9 mouse cellular contexts compared by ENCODE assay signal in the genomic region with DNA sequence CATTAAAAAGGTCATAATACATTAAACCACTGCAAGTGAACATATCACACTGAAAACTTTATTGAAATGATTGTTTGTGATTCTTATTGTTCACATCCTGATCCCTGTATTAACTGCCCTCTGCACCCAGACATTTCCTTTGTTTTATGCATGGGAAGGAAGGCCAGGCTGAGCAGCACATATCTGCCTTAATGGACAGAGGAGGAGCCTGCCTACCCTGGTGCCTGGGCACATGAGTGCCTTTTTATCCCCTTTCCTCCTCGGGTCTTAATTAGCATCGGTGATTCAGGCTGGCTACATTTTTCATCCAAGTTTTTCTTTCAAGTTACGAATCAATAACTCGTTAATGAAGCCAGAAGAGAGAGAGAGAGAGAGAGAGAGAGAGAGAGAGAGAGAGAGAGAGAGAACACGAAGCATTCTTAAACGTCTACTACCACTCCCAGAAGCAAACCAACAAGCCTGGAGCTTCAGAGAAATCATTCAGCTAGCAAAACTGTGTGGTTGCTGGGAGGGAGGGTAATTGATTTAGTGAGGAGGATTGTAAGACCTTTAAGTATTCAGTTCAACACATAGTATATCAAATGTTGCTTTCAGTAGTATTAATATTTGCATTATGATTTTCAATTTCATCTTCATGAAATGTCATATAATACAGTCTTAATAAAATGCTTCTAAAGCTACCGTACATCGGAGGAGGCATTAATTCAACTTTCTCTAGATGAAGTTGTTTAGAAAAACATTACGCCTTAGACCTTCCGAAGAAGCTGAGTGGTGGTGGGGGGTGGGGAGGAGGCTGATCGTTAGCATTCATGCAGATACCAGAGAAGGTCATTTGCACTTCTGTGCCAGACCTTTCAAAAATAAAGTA.
DNase-seq lines count a peak whose midpoint lies in the region; ATAC-seq and TF ChIP-seq lines count a peak whose summit lies in the region.
"Had no signal": no experiment of that assay in that cellular context is flagged by ENCODE, and none has a peak within 500 bp of the region (broad histone marks: within the 10 kb centered on the region; RNA-seq: fewer than 3 reads in every experiment).

No protein-coding gene starts in this region.

- H3K36me3 ChIP-seq in heart, embryonic 14.5 days (ENCODE audit: control insufficient read depth, insufficient read depth, low read length): no peaks in the 10 kb centered on the region
- H3K36me3 ChIP-seq in heart, embryonic 12.5 days: no peaks in the 10 kb centered on the region
- H3K36me3 ChIP-seq in forebrain, postnatal 0 days (ENCODE audit: insufficient read depth): no peaks in the 10 kb centered on the region
- no peaks in the 10 kb centered on the region for H3K36me3 ChIP-seq in midbrain, postnatal 0 days (ENCODE audit: insufficient read depth, low read length)
- H3K36me3 ChIP-seq: liver, embryonic 13.5 days had no signal

- H3K4me2 ChIP-seq in heart, embryonic 14.5 days (ENCODE audit: low read length): peak overlapping the region; percentile 25; the same call in 1 of the 2 replicates
- no peak overlapping the region for H3K4me2 ChIP-seq in heart, embryonic 12.5 days
- peak overlapping the region; percentile 31; the same call in 1 of the 2 replicates for H3K4me2 ChIP-seq in forebrain, postnatal 0 days (ENCODE audit: low read depth)
- H3K4me2 ChIP-seq in midbrain, postnatal 0 days (ENCODE audit: low read depth, low read length, poor library complexity, severe bottlenecking): peak overlapping the region; percentile 37
- H3K4me2 ChIP-seq: liver, embryonic 13.5 days had no signal

- H3K27me3 ChIP-seq in heart, embryonic 14.5 days (ENCODE audit: control insufficient read depth, insufficient read depth, low read length): no peaks in the 10 kb centered on the region
- no peaks in the 10 kb centered on the region for H3K27me3 ChIP-seq in heart, embryonic 12.5 days (replicated peaks)
- H3K27me3 ChIP-seq in forebrain, postnatal 0 days (ENCODE audit: insufficient read depth, low read length): no peaks in the 10 kb centered on the region
- H3K27me3 ChIP-seq in midbrain, postnatal 0 days (ENCODE audit: insufficient read depth, low read length): no peaks in the 10 kb centered on the region
- H3K27me3 ChIP-seq: liver, embryonic 13.5 days; megakaryocyte, embryonic 14.5 days had no signal

- DNase-seq in brain, embryonic 18.5 days (ENCODE audit: low read depth, low spot score): peak; percentile 8
- no peak for DNase-seq in forebrain, postnatal 0 days
- DNase-seq in midbrain, postnatal 0 days (ENCODE audit: low spot score): peak; percentile 10
- DNase-seq in thymus, postnatal 14 days: no peak

- no peaks in the 10 kb centered on the region for H3K9me3 ChIP-seq in heart, embryonic 14.5 days (ENCODE audit: control insufficient read depth, low read length)
- H3K9me3 ChIP-seq in heart, embryonic 12.5 days (replicated peaks): no peaks in the 10 kb centered on the region
- H3K9me3 ChIP-seq in forebrain, postnatal 0 days (ENCODE audit: low read length): no peaks in the 10 kb centered on the region
- no peaks in the 10 kb centered on the region for H3K9me3 ChIP-seq in midbrain, postnatal 0 days (ENCODE audit: low read length)
- H3K9me3 ChIP-seq: liver, embryonic 13.5 days; megakaryocyte, embryonic 14.5 days had no signal

- no peak overlapping the region for H3K27ac ChIP-seq in heart, embryonic 14.5 days (replicated peaks in 1 of 2; ENCODE audit: control insufficient read depth in 1 of 2, insufficient read depth in 1 of 2, low read depth in 2 of 2, low read length in 2 of 2)
- no peak overlapping the region for H3K27ac ChIP-seq in heart, embryonic 12.5 days (ENCODE audit: poor library complexity, severe bottlenecking)
- no peak overlapping the region for H3K27ac ChIP-seq in forebrain, postnatal 0 days (ENCODE audit: low read depth, low read length)
- no peak overlapping the region for H3K27ac ChIP-seq in midbrain, postnatal 0 days (ENCODE audit: low read depth, low read length)
- H3K27ac ChIP-seq: liver, embryonic 13.5 days had no signal

- H3K4me3 ChIP-seq in heart, embryonic 14.5 days (ENCODE audit: control insufficient read depth in 1 of 2, insufficient read depth in 1 of 2, low read depth in 1 of 2, low read length in 2 of 2): no peak overlapping the region
- no peak overlapping the region for H3K4me3 ChIP-seq in heart, embryonic 12.5 days
- no peak overlapping the region; the same call in 1 of the 2 replicates for H3K4me3 ChIP-seq in forebrain, postnatal 0 days (ENCODE audit: low read depth, low read length)
- 0 out of 2 replicates have a peak overlapping the region, but pooled peaks have one; percentile 2 for H3K4me3 ChIP-seq in midbrain, postnatal 0 days (ENCODE audit: low read depth, low read length)
- H3K4me3 ChIP-seq: liver, embryonic 13.5 days had no signal

- TF ChIP-seq CTCF in forebrain, postnatal 0 days (IDR thresholded peaks at IDR 0.05; ENCODE audit: low read depth): no peak
- no peak for TF ChIP-seq CTCF in midbrain, postnatal 0 days (IDR thresholded peaks at IDR 0.05)

- WGBS in heart, embryonic 14.5 days: 46% methylated on average over 11 of the region's 11 CpGs
- 45% methylated on average over 11 of the region's 11 CpGs for WGBS in heart, embryonic 12.5 days
- WGBS in forebrain, postnatal 0 days: 15% methylated on average over 11 of the region's 11 CpGs
- 25% methylated on average over 11 of the region's 11 CpGs for WGBS in midbrain, postnatal 0 days

- ATAC-seq in heart, embryonic 14.5 days (ENCODE audit: insufficient number of reproducible peaks, insufficient read depth, low FRiP score, low read depth): no peak
- no peak for ATAC-seq in heart, embryonic 12.5 days (ENCODE audit: insufficient number of reproducible peaks, low FRiP score)
- ATAC-seq in forebrain, postnatal 0 days: no peak; the same call in 1 of the 2 replicates
- no peak; the same call in 1 of the 2 replicates for ATAC-seq in midbrain, postnatal 0 days (ENCODE audit: low FRiP score)
- no peak for ATAC-seq in erythroblast, adult 5-6 weeks (replicated peaks; ENCODE audit: low FRiP score, poor library complexity, severe bottlenecking)

- no peak overlapping the region for H3K9ac ChIP-seq in heart, embryonic 14.5 days (ENCODE audit: low read length)
- no peak overlapping the region for H3K9ac ChIP-seq in heart, embryonic 12.5 days
- H3K9ac ChIP-seq in forebrain, postnatal 0 days: no peak overlapping the region
- H3K9ac ChIP-seq in midbrain, postnatal 0 days (replicated peaks; ENCODE audit: low read length, poor library complexity, severe bottlenecking): no peak overlapping the region
- H3K9ac ChIP-seq: liver, embryonic 13.5 days had no signal

- peaks cover 0 to 3% of the 10 kb centered on the region in 2 experiments; a peak in 1 of 4 replicates for H3K4me1 ChIP-seq in heart, embryonic 14.5 days (ENCODE audit: control insufficient read depth in 2 of 2, insufficient read depth in 2 of 2, low read length in 2 of 2)
- no peaks in the 10 kb centered on the region; the same call in 1 of the 2 replicates for H3K4me1 ChIP-seq in heart, embryonic 12.5 days (replicated peaks)
- H3K4me1 ChIP-seq in forebrain, postnatal 0 days (ENCODE audit: insufficient read depth): no peaks in the 10 kb centered on the region
- no peaks in the 10 kb centered on the region for H3K4me1 ChIP-seq in midbrain, postnatal 0 days (ENCODE audit: insufficient read depth, low read length)
- H3K4me1 ChIP-seq: liver, embryonic 13.5 days had no signal

Comparison
In these comparisons a context has a peak if more than half of its experiments do, and no peak if none do; other contexts are left out.
1. DNase-seq: peak in brain, embryonic 18.5 days (single experiment) and midbrain, postnatal 0 days (single experiment); none in forebrain, postnatal 0 days (single experiment) and thymus, postnatal 14 days (single experiment).